Mouse (Mus musculus): ENCODE data around the gene Nrros. TPM values are rescaled to one million over a fixed set of nuclear protein-coding genes. Genes with fewer than 3 reads are reported as not detected.

Nrros gene
- polyA plus RNA-seq, 1 experiment: 50.5 TPM

- Histone ChIP-seq H3K4me3 (replicated peaks; ENCODE audit: control insufficient read depth, low read depth, low read length) (no peak overlapping the region), H3K4me1 (ENCODE audit: control insufficient read depth, insufficient read depth, low read length) (peaks cover 2% of the 10 kb centered on the region; the same call in 1 of the 2 replicates), H3K27ac (ENCODE audit: control insufficient read depth, insufficient read depth, low read depth, low read length, poor library complexity) (peak overlapping the region; percentile 44)
- TF ChIP-seq POLR2A (IDR thresholded peaks at IDR 0.05; ENCODE audit: borderline replicate concordance, control insufficient read depth, low read depth, low read length): no peak
- no peak for TF ChIP-seq CTCF (IDR thresholded peaks at IDR 0.05; ENCODE audit: control insufficient read depth, insufficient read depth, low read length)
- WGBS: 48% methylated on average over 5 of the region's 5 CpGs
Observed at GRCm38 (mm10) chr16:32171031-32171731, 5.8 kb upstream of the Nrros start.

GRCm38 (mm10) chr16:32167819-32168545, 2.6 kb upstream of the Nrros start:
- WGBS: 90% methylated on average over 4 of the region's 4 CpGs

GRCm38 (mm10) chr16:32164396-32165027, 882 bp downstream of the Nrros start:
- under 1% methylated on average over 19 of the region's 19 CpGs for WGBS
- H3K4me1 ChIP-seq (ENCODE audit: control insufficient read depth, insufficient read depth, low read length): peaks cover 8% of the 10 kb centered on the region; the same call in 1 of the 2 replicates
- H3K27ac ChIP-seq (ENCODE audit: control insufficient read depth, insufficient read depth, low read depth, low read length, poor library complexity): peak overlapping the region; percentile 95
- TF ChIP-seq POLR2A (IDR thresholded peaks at IDR 0.05; ENCODE audit: borderline replicate concordance, control insufficient read depth, low read depth, low read length) (peak; percentile 48; the same call in 1 of the 2 replicates), CTCF (IDR thresholded peaks at IDR 0.05; ENCODE audit: control insufficient read depth, insufficient read depth, low read length) (no peak)
- peak overlapping the region; percentile 84 for H3K4me3 ChIP-seq (replicated peaks; ENCODE audit: control insufficient read depth, low read depth, low read length)

More at GRCm38 (mm10) chr16:32167819-32168545, 2.6 kb upstream of the Nrros start:
- no peak overlapping the region for H3K27ac ChIP-seq (ENCODE audit: control insufficient read depth, insufficient read depth, low read depth, low read length, poor library complexity)
- peaks cover 8% of the 10 kb centered on the region; the same call in 1 of the 2 replicates for H3K4me1 ChIP-seq (ENCODE audit: control insufficient read depth, insufficient read depth, low read length)
- TF ChIP-seq POLR2A (IDR thresholded peaks at IDR 0.05; ENCODE audit: borderline replicate concordance, control insufficient read depth, low read depth, low read length) (no peak), CTCF (IDR thresholded peaks at IDR 0.05; ENCODE audit: control insufficient read depth, insufficient read depth, low read length) (no peak)
- no peak overlapping the region for H3K4me3 ChIP-seq (replicated peaks; ENCODE audit: control insufficient read depth, low read depth, low read length)

- Histone ChIP-seq H3K27ac (ENCODE audit: control insufficient read depth, insufficient read depth, low read depth, low read length, poor library complexity) (peak overlapping the region; percentile 95; the same call in 1 of the 2 replicates), H3K4me1 (ENCODE audit: control insufficient read depth, insufficient read depth, low read length) (peaks cover 8% of the 10 kb centered on the region; the same call in 1 of the 2 replicates), H3K4me3 (replicated peaks; ENCODE audit: control insufficient read depth, low read depth, low read length) (peak overlapping the region; percentile 84)
- WGBS: 1% methylated on average over 5 of the region's 5 CpGs
- TF ChIP-seq POLR2A (IDR thresholded peaks at IDR 0.05; ENCODE audit: borderline replicate concordance, control insufficient read depth, low read depth, low read length) (no peak), CTCF (IDR thresholded peaks at IDR 0.05; ENCODE audit: control insufficient read depth, insufficient read depth, low read length) (no peak)
Observed at GRCm38 (mm10) chr16:32163891-32164290, 1.5 kb downstream of the Nrros start.

GRCm38 (mm10) chr16:32163392-32163791, 2.0 kb downstream of the Nrros start:
- peak overlapping the region; percentile 79 for H3K27ac ChIP-seq (ENCODE audit: control insufficient read depth, insufficient read depth, low read depth, low read length, poor library complexity)
- peaks cover 8% of the 10 kb centered on the region; the same call in 1 of the 2 replicates for H3K4me1 ChIP-seq (ENCODE audit: control insufficient read depth, insufficient read depth, low read length)
- peak overlapping the region; percentile 75 for H3K4me3 ChIP-seq (replicated peaks; ENCODE audit: control insufficient read depth, low read depth, low read length)
- TF ChIP-seq CTCF (IDR thresholded peaks at IDR 0.05; ENCODE audit: control insufficient read depth, insufficient read depth, low read length): no peak
- peak; percentile 33; the same call in 1 of the 2 replicates for TF ChIP-seq POLR2A (IDR thresholded peaks at IDR 0.05; ENCODE audit: borderline replicate concordance, control insufficient read depth, low read depth, low read length)
- WGBS: under 1% methylated on average over 4 of the region's 4 CpGs

- TF ChIP-seq CTCF (IDR thresholded peaks at IDR 0.05; ENCODE audit: control insufficient read depth, insufficient read depth, low read length) (no peak), POLR2A (IDR thresholded peaks at IDR 0.05; ENCODE audit: borderline replicate concordance, control insufficient read depth, low read depth, low read length) (no peak)
- WGBS: 9% methylated on average over 9 of the region's 9 CpGs
- Histone ChIP-seq H3K4me1 (ENCODE audit: control insufficient read depth, insufficient read depth, low read length) (peaks cover 7% of the 10 kb centered on the region; the same call in 1 of the 2 replicates), H3K4me3 (replicated peaks; ENCODE audit: control insufficient read depth, low read depth, low read length) (peak overlapping the region; percentile 44), H3K27ac (ENCODE audit: control insufficient read depth, insufficient read depth, low read depth, low read length, poor library complexity) (no peak overlapping the region)
Observed at GRCm38 (mm10) chr16:32160742-32161323, 4.6 kb downstream of the Nrros start.

- TF ChIP-seq CTCF (IDR thresholded peaks at IDR 0.05; ENCODE audit: control insufficient read depth, insufficient read depth, low read length): no peak
- H3K4me3 ChIP-seq (replicated peaks; ENCODE audit: control insufficient read depth, low read depth, low read length): no peak overlapping the region
- WGBS: 49% methylated on average over 3 of the region's 3 CpGs
- no peak overlapping the region for H3K27ac ChIP-seq (ENCODE audit: control insufficient read depth, insufficient read depth, low read depth, low read length, poor library complexity)
- H3K4me1 ChIP-seq (ENCODE audit: control insufficient read depth, insufficient read depth, low read length): peaks cover 5% of the 10 kb centered on the region; the same call in 1 of the 2 replicates
Observed at GRCm38 (mm10) chr16:32158966-32159365, 6.4 kb downstream of the Nrros start.

All from bone marrow, adult 2 months (tissue).